Mouse (Mus musculus) gonadal fat pad, adult 2 months (tissue): ENCODE results near the gene Pim1. TPM values are rescaled to one million over a fixed set of nuclear protein-coding genes. Genes with fewer than 3 reads are reported as not detected.
"Not testable (repeated sequence)": the region's sequence is repeated elsewhere in the genome, so short reads cannot be mapped to it uniquely, and the experiment has no call there.

Experiments
- DNase-seq: peaks from one replicate; pipeline ENCODE4 v3.0.0-alpha.2; 2012; ENCODE audit warnings: low read depth
- polyA plus RNA-seq: library from polyadenylated mRNA; depleted of rRNA; stranded (reverse); fragments of >200 nt; gene quantifications from 2 replicates; pipeline ENCODE4 v1.2.3, GENCODE M21; 2012

Pim1 gene
- polyA plus RNA-seq, 1 experiment, result 10.9 TPM

DNA sequence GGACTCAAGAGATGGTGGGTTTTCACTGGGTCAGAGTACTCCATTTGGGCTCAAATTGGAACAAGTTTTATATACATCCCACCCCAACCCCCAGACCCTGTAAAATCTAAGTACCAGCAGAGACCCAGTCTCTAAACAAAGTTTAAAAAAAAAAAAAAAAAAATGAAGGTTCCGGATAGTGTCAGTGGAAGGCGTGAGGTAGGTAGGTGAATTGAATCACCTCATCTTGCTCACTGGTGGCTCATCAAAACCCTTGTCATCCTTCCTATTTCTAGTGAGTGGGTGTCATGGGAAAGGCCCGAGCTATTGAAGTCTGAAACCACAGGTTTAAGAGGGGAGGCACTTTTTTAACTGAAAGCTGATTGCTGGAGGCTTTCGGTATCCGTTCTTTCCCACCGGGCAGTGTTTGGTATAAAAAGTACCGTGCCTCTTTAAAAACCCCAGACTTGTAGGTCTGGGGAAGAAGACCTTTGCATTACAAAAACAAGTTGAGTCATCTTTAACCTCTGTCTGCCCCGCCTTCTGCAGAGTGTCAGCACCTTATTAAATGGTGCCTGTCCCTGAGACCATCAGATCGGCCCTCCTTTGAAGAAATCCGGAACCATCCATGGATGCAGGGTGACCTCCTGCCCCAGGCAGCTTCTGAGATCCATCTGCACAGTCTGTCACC is 3.6 kb downstream of the Pim1 start:
- DNase-seq, result no peak

DNA sequence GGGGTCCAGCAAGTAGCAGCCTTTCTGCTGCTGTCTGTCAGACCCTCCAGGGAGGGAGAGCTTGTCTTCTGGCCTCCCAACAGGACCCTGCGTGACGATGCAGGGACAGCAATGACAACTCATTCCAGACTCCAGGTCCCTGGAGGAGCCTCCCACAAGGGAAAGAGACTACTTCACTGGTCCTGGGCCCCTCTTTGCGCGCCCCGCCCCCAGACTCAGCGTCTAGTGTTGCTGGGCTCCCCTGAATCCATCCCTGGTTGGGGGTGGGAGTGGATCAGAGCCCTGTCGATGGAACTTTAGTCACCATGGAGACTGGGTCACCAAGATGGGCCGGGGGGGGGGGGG is 4.2 kb downstream of the Pim1 start:
- no peak for DNase-seq

DNA sequence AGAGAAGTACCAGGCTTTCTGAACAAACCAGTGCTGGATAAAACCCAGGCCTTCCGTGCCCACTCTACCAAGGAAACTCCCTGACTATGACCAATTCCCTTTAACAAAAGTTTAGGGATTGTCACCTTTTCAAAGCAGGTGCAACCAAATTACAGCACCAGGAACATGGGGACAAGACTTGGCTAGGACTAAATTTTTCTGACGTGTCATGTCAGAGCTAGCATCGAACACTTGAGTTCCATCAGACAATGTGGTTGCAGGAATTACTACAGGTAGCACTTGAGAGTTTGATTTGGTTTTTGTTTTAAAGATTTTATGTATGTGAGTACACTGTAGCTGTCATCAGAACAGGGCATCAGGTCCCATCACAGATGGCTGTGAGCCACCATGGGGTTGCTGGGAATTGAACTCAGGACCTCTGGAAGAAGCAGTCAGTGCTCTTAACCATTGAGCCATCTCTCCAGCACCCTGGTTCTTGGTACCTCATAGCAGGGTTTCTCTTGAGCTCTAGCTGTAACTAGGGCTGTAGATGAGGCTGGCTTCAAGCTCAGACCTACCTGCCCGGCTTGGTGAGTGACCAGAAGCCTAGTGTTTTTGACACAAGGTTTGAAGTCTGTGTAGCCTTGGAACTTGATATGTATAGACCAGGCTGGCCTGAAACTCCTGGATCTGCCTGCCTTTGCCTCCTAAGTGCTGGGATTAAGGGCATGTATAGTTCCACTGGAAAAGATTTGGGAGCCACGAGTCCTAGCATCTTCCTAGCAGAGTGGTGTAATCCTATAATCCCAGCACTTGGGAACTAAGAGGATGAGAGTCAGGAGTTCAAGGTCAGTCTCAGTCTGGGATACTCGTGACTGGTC is 5.9 kb downstream of the Pim1 start:
- DNase-seq, result no peak

DNA sequence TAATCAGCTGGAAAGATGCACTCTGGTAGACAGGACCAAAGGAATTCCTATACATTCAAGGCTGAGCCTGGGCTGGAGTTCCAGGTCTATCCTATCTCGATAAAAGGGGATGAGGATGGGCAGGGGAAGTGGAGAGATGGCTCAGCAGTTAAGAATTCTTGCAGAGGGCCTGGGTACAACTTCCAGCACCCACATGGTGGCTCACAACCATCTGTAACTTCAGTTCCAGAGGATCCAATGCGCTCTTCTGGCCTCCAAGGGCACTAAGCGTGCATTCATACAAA is 6.5 kb downstream of the Pim1 start:
- DNase-seq, result no peak

DNA sequence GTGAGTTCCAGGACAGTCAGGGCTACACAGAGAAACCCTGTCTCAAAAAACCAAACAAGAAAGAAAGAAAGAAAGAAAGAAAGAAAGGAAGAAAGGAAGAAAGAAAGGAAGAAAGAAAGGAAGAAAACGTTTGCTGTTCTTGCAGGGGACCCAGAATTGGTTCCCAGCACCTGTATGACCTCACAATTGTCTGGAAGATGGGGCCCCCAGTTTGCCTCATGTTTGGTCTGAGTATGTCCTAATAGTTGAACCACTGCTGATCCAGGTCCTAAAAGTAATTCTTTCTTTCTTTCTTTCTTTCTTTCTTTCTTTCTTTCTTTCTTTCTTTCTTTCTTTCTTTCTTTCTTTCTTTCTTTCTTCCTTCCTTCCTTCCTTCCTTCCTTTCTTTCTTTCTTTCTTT is 6.9 kb downstream of the Pim1 start:
- DNase-seq, result not testable (repeated sequence)

DNA sequence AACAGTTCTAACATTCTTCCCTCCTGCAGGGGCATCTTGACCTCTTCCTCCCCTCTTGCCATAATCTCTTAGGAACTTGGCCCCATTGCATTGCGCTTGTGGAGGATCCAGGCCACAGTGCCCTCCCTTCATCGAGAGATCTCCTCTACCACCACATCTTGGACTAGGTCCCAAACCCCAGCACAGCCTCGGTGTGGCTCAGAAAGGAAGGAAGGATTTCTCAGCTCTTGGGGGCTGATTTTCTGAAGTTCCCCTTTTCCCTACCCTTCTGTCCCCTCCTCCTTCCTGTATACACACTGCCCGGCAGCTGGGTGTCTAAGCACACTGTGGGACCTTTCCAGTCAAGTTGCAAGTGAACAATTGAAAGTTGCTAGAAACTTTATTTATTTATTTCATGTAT is 7.5 kb downstream of the Pim1 start:
- no peak for DNase-seq

DNA sequence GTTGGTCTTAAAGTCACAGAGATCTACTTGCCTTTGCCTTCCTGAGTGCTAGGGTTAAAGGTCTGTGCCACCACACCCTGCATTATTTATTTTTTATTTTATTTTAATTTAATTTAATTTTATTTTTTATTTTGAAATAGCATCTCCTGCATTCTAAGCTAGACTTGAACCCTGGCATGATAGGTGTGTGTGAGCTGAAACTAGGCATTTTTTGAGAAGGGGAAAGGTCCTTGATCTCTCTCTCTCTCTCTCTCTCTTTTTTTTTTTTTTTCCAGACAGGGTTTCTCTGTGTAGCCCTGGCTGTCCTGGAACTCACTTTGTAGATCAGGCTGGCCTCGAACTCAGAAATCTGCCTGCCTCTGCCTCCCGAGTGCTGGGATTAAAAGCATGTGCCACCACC is 8.4 kb downstream of the Pim1 start:
- not testable (repeated sequence) for DNase-seq

DNA sequence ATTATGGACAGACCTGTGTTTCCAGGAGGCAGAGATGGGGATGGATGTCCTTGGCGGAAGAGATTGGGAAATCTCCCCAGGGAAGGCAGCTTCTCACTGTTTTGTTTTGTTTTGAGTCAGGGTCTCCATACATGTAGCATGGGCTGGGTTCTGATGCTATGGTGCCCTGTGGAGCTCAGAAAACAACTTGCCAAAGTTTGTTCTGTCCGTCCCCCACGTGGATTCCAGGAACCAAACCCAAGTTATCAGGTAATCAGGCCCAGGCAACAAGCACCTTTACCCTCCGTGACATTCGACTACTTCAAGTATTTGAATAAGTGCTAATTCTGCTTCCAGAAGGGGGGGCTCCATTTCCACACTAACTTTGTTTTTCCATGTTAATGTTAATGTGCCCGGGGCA is 9.0 kb downstream of the Pim1 start:
- no peak for DNase-seq

DNA sequence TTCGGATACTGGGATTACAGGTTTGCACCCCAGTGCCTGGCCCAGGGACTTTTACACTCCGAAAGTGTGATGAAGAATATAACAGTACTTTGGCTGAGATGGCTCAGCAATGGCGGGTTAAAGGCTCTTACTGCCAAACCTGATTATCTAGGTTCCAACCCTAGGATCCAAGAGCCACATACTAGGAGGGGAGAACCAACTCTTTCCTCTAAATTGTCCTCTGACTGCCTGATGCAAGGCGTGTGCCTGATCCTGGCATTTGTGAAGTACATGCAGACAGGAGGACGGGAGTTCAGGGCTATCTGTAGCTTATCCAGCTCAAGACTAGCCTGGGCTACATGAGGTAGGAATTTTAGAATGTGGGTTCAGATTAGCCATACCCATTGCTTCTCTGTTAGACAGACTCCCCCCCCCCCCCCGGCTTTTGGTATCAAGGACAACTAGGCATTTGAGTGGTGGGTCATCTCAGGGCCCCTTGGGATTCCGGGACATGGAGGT is 9.7 kb downstream of the Pim1 start:
- no peak for DNase-seq

DNA sequence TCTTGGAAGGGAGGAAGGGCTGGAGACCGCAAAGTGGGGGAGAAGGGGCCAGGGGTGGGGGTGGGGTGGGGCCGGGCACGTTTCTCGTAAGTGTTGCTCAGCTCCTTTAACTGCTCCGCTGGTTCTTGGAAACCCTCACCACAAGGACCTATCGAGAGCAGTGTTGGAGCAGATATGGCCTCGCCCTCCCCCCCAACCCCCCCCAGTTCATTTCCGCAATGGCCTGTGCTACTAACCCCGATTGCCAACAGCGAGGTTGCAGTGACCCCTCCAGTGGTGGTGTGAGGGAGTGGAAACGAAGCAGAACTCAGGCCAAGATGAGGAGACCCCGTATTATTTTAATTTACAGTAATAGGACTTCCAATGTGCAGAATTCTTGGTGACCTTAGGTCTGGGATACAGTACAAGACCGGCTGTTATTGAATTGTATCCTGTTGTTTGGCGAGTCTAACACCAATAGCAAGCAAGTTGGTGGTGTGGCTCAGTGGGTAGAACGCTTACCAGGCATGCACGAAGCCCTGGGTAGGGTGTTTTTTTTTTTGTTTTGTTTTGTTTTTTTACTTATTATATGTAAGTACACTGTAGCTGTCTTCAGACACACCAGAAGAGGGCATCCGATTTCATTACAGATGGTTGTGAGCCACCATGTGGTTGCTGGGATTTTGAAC is 10.4 kb downstream of the Pim1 start:
- DNase-seq, result no peak

DNA sequence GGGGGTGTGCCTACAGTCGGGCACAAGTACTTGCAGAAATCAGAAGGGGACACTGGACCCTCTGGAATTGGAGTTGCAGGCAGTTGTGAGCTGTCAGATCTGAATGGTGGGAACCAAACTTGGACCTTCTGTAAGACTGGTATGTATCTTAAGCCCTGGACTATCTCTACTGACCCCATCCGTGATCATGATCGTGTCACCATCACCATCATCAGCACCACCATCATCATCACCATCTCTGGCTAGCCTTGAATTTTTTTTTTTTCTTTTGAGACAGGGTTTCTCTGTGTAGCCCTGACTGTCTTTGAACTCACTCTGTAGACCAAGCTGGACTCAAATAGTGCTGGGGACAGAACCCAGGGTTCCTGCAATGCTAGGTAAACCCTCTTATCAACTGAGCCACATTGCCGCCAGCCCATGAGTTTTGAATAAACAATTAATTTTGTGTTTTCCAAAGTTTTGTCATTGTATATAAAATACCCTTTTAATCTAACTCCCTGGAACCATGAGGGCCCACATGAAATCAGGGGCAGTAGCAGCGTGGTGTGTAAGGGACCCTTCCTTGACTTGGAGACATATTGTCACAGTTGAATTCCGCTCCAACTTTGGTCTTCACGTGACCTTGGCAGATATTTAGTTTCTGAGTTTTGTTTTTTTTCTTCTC is 11.6 kb downstream of the Pim1 start:
- no peak for DNase-seq

DNA sequence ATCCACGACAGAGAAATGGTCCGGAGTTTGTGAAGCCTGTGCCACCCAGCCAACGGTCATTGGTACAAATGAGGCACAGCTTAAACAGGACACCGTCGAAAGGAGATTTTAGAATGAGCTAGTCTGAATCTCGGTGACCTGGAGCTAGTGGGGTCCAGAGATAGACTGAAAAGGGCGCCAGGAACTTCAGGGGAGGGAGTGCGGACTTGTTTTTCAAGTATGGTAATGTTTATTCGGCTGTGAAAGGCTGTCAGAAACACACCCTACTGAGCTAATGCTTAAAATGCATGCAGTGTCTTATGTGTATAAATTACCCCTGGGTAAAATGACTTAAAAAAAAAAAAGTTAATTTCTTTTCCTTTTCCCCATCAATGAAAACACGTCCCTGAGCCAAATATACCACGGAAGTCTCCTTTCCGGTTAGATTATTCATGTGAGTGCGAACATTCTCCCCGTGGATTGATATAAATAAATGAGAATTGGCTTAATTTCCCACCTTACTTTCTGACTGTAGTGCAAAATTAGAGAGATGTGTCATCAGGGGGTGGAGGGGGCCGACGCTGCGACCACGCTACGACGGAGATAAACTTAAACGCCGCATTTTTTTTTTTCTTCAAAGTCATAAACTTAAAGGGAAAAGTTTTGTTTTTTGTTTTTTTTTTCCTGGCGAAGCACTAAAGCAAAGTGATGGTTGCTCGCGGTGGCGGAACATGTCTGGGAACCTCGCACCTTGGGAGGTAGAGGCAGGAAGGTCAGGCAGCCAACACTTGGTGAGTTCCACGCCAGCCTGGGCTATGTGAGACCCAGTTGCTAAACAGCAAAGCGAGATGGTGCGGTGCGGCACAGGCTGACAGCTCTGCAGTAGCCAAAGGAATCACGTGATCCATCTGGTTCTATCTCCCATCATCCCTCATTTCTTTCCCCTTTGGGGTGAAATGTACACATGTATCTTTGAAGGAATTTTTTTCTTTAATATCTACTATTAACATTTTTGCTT is 12.4 kb downstream of the Pim1 start:
- no peak for DNase-seq

DNA sequence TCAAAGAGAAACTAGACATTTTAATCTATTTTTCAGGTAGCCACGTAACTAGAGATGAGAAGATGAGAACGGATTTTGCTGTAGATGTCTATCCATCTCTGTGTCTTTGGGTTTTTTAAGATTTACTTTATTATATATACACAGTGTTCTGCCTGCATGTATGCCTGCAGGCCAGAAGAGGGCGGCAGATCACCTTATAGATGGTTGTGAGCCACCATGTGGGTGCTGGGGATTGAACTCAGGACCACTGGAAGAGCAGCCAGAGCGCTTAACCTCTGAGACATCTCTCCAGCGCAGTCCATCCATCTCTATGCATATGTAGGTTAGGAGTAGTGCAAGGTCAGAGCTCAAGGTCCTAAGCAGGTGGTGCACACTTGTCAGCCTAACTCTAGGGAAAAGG is 13.1 kb downstream of the Pim1 start:
- DNase-seq, result no peak

DNA sequence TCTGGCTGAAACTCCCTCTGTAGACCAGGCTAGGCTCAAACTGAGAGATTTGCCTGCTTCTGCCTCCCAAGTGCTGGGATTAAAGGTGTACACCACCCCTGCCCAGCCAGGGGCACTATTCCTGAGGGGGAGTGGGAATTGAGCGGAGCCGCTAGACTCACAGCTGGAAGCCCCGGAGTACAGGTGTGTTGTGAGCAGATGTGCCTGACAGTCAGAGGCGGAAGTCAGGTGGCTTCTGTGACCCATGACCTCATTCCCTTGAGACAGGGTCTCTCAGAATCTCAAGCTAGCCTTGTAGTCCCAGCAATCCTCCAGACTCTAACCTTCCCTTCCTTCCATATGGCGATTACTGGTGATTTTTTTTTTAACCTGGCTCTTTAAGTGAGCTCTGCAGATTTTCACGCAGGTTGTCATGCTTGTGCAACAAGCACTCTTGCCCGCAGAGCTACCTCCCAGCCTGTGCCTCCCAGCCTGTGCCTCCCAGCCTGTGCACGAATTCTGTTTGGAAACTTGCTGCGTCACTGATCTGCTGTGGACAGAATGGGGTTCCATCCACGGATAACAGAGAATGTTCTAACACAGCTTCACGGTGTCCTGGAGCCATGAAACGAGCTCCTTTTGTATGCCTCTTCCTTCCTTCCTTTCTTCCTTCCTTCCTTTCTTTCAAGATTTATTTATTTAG is 18.5 kb downstream of the Pim1 start:
- no peak for DNase-seq

DNA sequence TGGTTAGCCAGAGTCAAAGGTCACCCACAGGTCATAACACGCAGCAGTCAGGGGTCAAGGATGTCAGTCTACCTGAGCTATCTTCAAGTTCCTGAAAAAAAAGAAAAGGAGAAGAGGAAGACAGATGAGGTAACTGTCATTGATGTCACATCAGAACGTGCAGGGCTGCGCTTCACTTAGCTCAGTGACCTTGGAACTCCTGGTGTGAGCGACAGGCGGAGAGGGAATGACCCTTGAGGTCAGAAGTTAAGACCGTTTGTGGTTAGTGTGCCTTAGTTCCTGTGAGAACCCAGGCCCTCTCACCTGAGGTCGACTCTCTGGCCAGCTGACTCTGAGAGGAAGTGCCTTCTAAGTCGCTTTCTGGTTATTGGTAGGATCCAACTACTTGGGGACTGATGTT is 20.1 kb downstream of the Pim1 start:
- no peak for DNase-seq

DNA sequence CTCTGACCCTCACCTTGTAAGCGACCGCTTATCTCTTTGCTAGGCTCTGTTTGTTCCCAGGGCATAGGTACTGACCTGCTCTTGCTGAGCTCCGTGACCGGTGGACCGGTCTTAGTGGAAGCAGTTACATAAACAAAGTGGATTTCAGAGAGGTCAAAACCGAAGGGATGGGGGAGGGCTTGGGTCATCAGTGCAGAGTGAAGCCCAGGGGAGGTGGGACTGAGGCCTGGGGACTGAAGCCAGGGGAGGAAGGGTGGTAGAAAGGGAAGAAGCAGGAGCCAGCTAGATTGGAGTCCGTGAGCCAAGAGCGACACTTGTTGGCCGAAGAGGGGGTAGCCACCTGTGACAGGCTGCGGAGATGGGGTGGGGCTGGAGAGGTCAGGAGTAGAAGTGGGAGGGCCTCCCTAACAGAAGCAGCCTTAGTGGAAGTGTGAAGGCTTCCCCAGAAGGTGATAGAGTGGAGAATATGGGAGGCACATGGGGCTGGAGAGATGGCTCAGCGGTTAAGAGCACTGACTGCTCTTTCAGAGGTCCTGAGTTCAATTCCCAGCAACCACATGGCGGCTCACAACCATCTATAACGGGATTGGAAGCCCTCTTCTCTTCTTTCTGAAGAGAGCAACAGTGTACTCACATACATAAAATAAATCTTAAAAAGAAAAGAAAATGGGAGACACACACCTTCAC is 22.6 kb downstream of the Pim1 start:
- DNase-seq, result no peak

DNA sequence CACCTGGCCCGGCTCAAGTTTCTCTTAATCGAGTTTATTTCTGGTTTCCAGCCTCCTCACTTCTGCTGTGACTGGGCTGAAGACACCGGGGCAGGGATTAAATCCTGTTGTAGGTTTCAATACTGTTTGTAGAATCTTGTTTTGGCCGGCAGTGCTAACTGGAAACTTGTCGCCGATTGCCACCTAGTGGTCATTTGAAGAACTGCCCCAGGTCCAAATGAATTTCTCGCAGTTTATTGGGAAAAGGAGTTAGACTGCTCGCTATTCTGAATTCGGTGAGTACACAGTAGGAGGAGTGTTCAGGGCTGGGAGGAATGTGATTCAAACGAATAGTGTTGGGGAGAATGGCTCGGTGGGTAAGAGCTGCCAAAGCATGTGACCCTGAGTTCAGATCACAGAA is 23.9 kb downstream of the Pim1 start:
- no peak for DNase-seq

DNA sequence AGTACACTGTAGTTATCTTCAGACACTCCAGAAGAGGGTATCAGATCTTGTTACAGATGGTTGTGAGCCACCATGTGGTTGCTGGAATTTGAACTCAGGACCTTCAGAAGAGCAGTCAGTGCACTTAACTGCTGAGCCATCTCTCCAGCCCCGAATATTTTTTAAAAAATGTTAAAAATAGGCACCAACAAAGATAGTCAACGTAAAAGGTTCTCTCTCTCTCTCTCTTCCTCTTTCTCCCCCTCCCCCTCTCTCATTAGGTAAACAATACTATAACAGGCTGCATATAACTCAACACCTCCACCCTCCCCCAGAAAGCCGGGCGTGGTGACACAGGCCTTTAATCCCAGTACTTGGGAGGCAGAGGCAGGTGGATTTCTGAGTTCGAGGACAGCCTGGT is 28.1 kb downstream of the Pim1 start:
- DNase-seq, result not testable (repeated sequence)

DNA sequence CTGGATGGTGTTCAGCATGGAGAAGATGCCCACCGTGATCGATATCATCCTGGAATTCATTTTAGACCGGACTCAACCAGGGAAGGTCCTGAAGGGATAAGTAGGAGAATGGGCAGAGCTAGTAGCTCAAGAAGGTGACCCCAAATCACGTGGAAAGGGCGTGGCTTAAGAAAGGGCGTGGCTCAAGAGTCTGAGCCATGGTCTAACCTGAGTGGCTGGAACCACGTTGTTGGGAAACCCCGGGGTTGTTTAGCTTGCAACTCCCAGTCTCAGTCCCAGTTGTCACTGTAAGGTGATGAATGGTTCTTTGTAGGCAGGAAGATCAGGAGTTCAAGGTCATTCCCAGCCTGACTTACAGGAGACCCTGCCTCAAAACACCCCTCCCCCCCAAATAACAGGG is 29.2 kb downstream of the Pim1 start:
- no peak for DNase-seq

DNA sequence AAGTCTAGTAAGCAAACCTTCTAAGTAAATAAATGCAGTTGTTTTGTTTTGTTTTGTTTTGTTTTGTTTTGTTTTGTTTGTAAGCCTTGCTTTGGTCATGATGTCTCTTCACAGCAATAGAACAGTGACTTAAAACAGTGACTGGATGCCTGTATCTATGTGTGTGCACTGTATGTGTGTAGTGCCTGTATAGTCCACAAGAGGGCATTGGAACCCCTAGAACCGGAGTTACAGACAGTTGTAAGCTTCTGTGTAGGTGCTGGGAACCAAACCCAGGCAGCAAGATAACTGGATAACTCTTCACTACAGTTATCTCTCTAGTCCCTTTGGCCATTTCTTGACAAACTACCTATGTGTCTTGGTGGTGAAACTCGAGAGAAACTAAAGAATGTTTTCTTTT is 35.1 kb downstream of the Pim1 start:
- no peak for DNase-seq
